Mouse (Mus musculus) retina, postnatal 7 days (tissue): ENCODE measurements at regions not wholly inside any gene's neighbourhood (a gene's known extent, or its start where the extent isn't known, plus 50 kb on each side); places are given as distances from the start of the nearest gene placed in this dataset.

Experiments used
- DNase-seq: peaks from one replicate; pipeline ENCODE4 v3.0.0-alpha.2; 2012; ENCODE audit warnings: low read depth, low spot score

- no peak for DNase-seq
Measured at GRCm38 (mm10) chr12:45439745-45440144, 365.2 kb upstream of the Stxbp6 start.

GRCm38 (mm10) chr12:45437271-45437670, 362.8 kb upstream of the Stxbp6 start:
- no peak for DNase-seq

DNA sequence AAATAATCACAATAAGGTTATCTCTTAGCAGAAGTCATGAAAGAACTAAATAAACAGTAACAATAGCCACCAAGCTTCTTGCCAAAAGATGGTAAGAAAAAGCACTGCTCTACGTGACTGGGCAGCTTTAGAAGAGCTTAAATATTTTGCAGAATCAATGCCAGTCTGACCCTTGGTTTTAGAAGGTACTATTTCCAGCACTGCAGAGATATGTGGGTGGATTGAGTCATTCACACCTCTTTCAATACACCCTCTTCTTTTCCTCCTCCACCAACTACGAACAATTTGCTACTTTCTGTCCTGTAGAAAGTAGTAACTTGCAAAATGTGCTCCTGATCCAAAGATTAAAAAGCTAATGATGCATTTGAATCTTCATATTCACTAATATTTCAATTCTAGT, 324.9 kb upstream of the Stxbp6 start:
- no peak for DNase-seq

GRCm38 (mm10) chr12:45384864-45385263, 310.4 kb upstream of the Stxbp6 start:
- no peak for DNase-seq
